Mouse (Mus musculus) C2C12 (cell line): ENCODE measurements at regions not wholly inside any gene's neighbourhood (a gene's known extent, or its start where the extent isn't known, plus 50 kb on each side); places are given as distances from the start of the nearest gene placed in this dataset.

Source experiments
- CEBPB ChIP-seq: IDR thresholded peaks from one replicate; pipeline ENCODE4 v1.6.1; 2011; ENCODE audit warnings: low read depth, mild to moderate bottlenecking, control low read depth, moderate library complexity
- CTCF ChIP-seq: IDR thresholded peaks from one replicate; pipeline ENCODE4 v1.5.1; 2011; ENCODE audit not compliant: control insufficient read depth, insufficient read depth, insufficient read length
- FOSL1 ChIP-seq: IDR thresholded peaks from one replicate; pipeline ENCODE4 v1.8.0; 2011; ENCODE audit warnings: mild to moderate bottlenecking, low read length; ENCODE audit not compliant: poor library complexity, insufficient read depth, severe bottlenecking
- MAX ChIP-seq: IDR thresholded peaks from one replicate; pipeline ENCODE4 v1.6.1; 2011; ENCODE audit warnings: mild to moderate bottlenecking, control low read depth
- MYOD1 ChIP-seq: IDR thresholded peaks from one replicate; pipeline ENCODE4 v1.6.1; 2011; ENCODE audit warnings: low read depth; ENCODE audit not compliant: control insufficient read depth, insufficient read length
- MYOG ChIP-seq: IDR thresholded peaks from one replicate; pipeline ENCODE4 v1.6.1; 2011; ENCODE audit not compliant: control insufficient read depth, insufficient read length; ENCODE audit errors: extremely low read depth
- USF1 ChIP-seq: IDR thresholded peaks from one replicate; pipeline ENCODE4 v1.6.1; 2011; ENCODE audit warnings: low read depth, mild to moderate bottlenecking, control low read depth, moderate library complexity

DNA sequence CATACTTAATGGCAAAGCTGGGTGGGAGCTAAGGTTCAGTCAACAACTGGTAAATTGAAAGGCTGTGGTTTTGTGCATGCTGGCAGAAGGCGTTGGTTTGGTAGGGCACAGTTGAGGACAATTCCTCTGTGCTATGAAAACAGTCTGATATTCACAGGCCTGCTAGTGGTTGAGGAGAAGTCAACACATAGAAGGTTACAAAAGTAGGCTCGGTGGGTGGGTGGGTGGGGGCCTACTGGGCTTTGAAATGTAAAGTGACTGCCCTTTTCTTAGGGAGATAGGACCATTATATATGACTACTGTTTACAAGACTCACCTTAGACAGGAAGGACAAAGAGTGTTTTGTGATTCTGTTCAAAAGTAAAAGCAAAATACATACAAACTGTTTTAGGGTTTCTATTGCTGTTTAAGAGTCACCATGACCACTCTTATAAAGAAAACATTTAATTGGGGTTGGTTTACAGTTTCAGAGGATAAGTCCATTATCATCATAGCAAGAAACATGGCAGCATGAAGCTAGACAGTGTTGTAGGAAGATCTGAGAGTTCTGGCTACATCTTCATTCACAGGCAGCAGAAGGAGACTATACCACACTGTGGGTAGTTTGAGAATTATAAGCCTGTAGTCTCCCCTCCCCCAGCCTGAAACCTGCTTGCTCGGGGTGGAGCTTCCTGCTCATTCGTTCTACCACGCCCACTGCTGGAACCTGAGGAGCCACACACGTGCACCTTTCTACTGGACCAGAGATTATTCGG, 166.3 kb upstream of the Trp63 start:
- TF ChIP-seq CTCF (no peak), MYOD1 (no peak), USF1 (no peak), CEBPB (no peak), FOSL1 (no peak), MYOG (no peak), MAX (no peak)
